Mouse (Mus musculus): ENCODE measurements at regions not wholly inside any gene's neighbourhood (a gene's known extent, or its start where the extent isn't known, plus 50 kb on each side); places are given as distances from the start of the nearest gene placed in this dataset.
"Not testable (repeated sequence)": the region's sequence is repeated elsewhere in the genome, so short reads cannot be mapped to it uniquely, and the experiment has no call there.

DNA sequence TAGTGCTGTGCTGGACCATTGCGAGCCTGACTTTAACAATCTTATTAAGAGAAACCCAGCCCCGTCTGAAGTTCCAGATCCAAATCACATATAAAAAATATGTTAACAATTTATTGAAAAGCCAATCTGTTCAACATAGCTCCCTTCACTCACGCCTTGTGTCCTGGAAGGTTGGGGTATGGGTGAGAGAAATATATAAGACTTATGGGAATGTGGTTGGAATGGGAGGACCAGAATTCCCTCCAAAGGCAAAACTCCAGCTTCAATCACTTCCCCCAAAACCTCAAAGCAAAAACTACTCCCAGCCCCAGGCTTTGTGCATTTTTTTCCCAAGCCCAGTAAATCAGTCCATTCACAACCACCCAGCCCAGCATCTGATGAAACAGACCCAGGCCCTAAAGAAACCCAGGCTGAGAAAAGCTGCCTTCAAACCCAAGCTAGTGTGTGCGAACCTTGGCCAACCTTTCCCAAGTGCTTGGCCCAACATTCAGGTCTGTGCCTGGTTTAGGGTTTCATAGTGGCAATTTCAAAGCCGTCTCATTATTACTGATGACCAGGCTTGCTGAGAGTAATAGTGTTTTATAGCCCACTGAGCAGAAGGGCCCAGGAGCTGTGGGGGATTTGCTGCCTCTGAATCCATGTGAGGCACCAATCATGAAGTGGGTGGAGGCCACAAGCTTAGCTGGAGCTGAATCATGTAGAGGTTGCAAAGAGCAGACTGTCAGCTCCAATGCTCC is 517.0 kb downstream of the Bnc2 start:
- no peak for DNase-seq (ENCODE audit: low spot score in 2 of 2)

DNA sequence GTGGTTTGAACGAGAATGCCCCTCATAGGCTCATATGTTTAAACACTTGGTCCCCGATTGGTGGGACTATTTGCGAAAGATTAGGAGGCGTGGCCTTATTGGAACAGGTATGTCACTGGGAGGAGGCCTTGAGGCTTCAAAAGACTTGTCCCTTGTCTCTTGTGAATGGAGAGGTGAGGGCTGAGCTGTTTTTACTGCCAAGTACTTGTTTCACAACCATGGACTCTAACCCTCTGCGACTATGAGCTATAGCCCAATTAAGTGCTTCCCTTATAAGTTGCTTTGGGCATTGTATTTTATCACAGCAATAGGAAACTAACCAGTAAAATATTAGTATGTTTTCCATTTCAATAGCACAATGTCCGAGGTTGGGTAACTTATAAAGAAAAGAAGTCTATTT is 511.7 kb downstream of the Bnc2 start:
- DNase-seq (ENCODE audit: low spot score in 2 of 2), result no peak

DNA sequence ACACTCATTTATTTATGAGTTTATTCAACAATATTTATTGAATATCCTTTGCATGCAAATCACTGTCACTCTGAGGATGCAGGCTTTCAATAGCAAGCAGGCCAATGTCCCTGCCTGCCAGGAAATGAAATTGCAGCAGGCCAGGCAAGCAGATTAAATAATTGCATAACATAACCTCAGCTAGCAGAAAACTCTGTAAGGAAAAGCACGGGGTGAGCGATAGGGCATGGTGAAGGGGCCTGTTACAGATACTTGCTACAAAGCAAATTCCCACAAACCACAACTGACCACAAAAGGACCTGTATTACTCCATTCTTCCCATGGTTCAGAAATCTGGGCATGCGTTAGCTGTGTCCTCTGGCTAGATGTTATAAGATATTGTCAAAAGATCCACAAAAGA is 509.8 kb downstream of the Bnc2 start:
- DNase-seq (ENCODE audit: low spot score in 2 of 2), result no peak

DNA sequence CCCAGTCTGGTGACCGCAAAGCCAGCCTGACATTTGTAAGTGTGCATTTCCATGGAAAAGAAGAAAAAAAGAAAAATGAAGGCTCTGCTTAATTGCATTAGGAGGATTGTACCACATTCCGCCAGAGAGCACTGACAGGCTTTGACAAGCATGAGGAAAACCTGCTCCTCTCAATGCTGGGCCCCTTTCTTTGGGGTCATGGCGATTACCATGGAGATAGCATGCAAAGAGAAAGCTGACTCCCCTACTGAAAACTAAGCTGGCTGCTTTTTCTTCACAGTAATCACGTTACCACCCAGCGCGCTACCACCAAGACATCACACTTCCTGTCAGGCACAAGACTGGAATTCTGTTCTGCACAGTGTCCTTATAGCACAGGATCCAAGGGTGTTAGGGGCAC is 502.2 kb downstream of the Bnc2 start:
- DNase-seq (ENCODE audit: low spot score in 2 of 2), result no peak

DNA sequence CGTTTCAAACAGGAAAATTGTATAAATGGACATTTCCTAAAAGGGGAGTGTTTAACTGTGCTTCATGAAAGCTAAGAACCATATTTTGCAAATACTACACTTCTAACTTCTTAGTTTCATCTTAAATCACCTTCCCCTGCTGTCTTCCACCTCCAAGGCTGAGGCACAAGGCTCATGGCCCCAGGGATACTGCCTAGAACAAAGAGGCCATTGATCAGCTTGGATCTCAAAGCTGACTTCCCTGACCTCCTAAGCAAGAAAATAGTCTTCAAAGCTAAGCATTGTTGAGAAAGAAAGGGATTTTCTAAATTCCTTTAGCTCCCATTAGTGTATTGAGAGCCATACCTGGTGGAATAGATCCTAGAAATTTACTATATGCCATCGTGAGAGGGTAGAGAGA is 501.6 kb downstream of the Bnc2 start:
- DNase-seq (ENCODE audit: low spot score in 2 of 2), result no peak

DNA sequence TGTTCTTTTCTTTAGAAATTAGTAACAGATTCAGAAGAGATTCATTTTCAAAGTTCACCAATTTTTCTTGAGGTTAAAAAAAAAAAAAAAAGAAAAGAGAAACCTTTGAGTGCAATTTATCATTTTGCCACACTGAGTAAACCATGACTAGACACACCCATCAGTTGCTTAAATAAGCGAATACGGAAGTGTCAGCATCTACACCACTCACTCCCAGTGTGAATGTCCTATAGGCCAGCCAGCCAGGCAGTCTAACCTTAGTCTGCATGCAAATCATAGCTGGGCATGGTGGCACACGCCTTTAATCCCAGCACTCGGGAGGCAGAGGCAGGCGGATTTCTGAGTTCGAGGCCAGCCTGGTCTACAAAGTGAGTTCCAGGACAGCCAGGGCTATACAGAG is 498.6 kb downstream of the Bnc2 start:
- not testable (repeated sequence) for DNase-seq (ENCODE audit: low spot score in 2 of 2)

DNA sequence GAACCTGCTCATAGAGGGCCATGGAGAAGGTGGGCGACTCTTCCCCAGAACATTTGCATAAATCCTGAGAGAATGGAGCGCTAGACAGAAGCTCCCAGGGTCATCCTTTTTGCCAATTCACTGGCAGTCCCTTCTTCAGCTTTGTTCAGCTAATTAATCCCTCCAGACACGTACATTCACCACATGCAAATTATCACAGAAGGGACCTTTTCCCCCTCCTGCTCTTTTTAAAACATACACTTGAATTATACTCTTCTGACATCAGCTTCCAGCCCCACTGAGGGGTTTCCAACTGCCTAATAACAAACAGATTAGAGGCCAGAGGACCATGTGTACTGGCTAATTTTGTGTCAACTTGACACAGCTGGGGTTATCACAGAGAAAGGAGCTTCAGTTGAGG is 497.2 kb downstream of the Bnc2 start:
- DNase-seq (ENCODE audit: low spot score in 2 of 2), result no peak

DNA sequence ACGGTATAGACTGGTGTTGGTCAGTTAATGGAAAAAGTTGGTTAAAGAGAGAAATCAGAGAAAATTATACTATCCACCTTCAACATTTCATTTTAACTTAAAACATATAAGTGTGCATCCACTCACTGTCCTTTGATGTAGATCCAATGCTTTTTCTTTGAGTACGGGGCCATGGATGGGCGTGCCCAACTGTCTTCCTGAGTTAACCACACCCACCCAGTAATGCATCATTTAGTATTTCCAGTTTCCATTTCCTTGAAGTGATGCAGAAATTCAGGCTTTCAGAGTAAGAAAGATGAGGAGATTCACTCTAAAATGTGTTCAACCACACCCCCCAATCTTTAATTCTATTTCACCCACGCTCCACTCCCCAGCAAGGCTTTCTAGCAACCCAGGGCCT is 490.6 kb downstream of the Bnc2 start:
- no peak for DNase-seq (ENCODE audit: low spot score in 2 of 2)

DNA sequence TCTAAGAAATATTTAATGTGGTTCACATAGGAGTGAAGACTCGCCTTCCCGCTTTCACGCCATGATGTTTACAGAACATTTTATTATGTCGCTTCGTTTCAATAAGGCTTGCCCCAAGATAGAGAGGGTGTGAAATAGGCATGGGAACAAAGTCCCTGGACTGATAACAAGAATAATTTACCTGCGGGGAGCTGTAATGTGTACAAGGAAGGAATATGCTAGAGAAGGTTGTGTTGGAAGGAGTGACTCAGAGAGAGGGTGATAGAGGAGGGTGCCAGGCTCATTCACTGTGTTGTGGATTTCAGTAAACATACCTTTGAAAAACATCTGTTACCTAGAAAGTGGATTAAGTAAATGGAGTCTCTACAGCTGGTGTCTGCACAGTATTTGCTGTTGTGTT is 490.2 kb downstream of the Bnc2 start:
- no peak for DNase-seq (ENCODE audit: low spot score in 2 of 2)

DNA sequence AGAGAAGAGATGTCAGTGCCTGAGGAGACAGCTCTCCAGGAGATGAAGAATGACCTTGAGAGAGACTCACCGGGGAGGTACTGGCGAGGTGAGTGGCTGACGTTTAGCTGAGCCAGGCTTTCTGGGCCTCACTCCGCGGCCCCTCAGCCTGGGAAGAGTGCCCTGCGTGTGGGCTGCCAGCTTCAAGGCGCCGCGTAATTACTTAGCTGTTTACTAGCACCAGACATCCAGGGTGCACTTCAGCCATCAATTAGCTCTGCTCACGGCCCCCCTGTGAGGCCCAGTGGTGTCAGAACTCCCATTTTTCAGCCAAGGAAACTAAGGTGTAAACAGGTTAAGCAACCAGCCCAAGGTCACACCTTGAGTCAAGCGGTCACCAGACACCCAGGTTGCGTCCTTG is 485.8 kb downstream of the Bnc2 start:
- DNase-seq (ENCODE audit: low spot score in 2 of 2), result no peak

DNA sequence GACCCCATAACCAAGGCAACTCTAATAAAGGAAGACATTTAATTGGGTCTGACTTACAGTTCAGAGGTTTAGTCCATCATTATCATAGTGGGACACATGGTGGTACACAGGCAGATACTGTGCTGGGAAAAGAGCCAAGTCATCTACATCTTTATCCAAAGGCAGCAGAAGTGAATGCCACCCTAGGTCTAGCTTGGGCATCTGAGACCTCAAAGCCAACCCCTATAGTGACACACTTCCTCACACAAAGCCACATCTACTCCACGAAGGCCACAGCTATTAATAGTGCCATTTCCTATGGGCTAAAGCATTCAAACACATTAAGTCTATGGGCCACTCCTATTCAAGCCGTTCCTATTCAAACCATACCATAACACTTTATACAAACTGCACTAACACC is 483.8 kb downstream of the Bnc2 start:
- DNase-seq (ENCODE audit: low spot score in 2 of 2), result no peak

DNA sequence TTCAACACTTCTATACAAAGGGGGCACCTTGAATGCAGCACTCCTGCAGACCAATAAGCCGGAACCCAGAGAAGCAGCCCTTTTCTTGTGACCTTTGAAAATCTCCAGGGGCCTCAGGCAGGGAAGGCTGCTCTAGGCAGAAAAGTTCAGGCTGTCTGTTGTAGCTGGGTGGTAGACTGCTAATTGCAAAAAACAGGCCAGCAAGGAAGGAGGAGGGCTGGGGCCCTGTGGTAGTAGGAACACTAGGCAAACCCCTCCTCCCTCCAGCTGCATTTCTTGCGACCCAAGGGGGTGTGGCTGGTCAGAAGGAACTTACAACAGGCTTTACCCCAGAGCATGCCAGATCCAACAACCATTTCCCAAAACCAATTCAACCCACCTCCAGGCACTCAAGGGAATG is 482.8 kb downstream of the Bnc2 start:
- no peak for DNase-seq (ENCODE audit: low spot score in 2 of 2)

DNA sequence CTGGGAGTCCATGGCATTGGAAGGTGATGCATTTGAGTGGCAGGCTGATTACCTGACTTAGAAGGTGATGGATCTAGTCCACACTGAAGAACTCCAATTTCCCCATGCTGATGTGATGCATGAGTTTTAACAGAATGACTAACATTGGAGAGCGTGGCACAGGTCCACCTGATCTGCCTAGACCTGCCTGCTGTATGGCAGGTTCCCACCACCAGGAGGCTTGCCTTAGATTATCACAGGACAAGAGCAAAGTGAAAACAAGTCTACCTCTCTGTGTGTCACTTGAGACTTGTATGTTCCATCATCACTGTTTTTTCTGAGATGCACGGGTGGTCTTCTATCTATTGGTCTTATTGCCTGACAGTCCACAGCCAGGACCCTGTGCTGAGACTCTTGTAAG is 478.3 kb downstream of the Bnc2 start:
- DNase-seq (ENCODE audit: low spot score in 2 of 2), result no peak

DNA sequence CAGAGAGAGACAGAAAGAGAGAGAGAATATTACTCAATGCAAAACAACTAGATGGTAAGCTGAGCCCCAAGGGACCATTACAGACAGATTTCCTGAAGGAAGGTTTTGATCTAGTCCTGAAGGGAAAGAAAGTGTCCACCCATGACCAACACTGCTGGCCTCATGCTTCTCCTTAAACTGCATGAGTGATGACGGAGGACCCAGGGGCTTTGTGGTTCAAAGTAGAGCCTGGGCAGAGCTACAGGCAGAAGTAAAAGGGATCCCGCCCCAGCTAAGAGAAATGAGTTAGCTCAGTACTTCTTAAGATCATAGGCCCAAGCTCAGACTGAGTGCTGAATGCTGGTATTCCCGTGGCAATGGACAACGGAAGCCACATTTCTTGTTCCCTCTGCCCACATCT is 476.9 kb downstream of the Bnc2 start:
- no peak for DNase-seq (ENCODE audit: low spot score in 2 of 2)

DNA sequence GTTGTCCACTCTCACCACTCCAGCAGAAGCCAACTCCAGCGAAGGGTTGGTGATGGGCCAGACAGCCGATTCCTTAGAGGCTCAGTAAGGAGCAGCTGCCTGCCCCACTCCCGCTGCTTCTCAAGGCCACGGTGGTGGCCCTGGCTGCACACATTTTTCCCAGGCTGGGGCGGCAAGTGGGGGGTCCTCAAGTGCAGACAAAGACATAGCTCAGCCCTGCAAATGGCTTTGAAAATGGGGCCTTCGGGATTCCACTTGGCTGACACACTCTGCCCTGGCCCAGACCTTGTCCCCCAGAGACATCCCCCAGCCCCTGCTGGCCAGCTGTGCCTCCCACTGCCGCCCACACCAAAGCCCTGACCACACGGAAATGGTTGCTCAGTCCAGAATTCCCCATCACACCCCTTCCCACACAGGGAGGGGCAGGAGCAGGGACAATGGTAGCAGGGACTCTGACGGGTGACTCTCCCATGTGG is 475.9 kb downstream of the Bnc2 start:
- no peak for DNase-seq (ENCODE audit: low spot score in 2 of 2)

DNA sequence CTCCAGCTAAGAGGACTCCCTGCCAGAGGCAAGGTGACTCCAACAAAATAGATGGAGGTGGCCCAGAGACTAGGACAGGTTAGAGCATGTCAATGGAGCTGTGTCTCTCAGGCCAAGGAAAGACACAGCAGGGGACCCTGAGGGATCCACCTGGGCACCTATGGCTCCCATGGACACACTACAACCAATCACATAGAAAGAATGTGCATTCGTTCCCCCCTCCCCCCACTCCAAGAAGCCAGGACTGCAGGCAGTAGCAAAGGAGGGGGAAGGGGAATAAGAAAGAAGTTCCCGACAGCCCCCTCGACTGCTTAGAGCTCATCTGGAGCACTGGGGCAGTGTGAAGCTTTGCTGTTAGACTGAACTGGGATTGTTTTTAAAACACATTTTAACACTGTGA is 474.1 kb downstream of the Bnc2 start:
- DNase-seq (ENCODE audit: low spot score in 2 of 2), result no peak

DNA sequence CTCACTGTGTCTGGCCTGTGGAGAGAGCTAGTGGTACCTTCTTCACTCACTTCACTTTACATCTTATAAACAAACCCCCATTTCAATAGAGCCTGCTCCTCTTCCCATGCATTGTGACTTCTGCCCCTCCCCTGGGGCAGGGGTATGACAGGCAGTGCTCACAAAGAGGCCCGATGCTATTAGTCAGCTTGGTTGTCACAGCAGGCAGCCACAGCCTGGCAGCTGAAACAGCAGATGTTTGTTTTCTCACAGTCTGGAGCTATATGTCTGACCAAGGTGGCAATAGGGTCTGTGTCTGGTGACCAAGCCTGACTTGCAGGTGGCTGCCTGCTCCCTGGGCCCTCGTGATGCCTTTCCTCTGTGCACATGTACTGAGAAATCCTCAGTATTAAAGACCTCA is 472.8 kb downstream of the Bnc2 start:
- DNase-seq (ENCODE audit: low spot score in 2 of 2), result no peak

DNA sequence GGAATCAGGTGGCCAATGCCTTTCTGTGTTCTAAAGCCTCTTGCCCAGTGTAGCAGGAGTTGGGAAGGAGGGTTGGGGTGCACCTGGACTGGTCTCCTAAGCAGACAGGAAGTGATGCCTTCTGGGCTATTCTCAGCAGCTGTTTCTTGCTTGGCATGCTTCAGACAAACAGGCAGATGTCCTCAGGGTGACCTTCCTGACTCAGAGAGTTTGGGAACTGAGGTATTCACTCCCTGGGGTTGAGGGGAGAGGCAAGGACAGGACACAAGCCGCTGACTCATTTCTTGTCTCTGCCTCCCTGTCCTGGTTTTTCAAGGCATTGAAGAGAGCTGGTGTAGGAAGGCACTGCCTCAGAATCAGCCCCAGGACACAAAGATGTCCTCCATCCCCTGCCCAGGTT is 471.4 kb downstream of the Bnc2 start:
- DNase-seq (ENCODE audit: low spot score in 2 of 2), result no peak

DNA sequence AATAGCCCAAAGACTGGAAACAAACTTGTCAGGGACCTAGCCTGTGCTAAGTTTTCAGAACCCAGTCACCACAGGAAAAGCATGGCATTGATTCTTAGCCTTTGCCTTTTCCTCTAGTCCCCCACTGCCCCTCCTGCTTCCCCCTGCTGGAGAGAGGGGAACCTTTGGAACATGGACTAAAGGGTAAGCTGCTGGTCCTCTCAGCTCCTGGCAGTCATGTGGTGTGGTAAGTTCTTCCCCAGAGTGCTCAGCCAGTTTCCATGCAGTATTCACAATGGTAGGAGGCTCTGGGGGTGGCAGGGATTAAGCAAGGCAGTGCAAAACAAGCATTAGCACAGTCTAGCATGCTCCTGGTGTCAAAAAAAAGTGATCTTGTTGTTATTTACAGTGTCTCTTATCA is 470.3 kb downstream of the Bnc2 start:
- DNase-seq (ENCODE audit: low spot score in 2 of 2), result no peak

DNA sequence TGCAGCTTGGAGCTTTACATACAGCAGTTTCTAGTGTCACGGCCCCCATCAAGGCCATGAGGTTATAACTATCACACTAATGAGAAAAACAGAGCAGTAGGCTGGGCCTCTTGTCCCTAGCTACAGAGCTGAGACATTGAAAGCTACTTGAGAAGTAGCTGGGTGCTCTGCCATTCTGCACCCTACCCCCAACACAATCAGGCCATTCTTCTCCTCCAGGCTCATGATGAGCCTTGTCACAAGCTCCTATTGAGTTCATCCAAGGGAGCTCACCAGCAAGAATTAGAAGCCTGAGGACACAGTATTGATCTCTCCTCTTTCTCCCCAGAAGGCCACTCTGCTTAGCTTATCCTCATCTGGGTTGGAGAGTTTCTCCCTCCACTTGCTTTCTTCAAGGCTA is 466.9 kb downstream of the Bnc2 start:
- DNase-seq (ENCODE audit: low spot score in 2 of 2), result no peak

DNA sequence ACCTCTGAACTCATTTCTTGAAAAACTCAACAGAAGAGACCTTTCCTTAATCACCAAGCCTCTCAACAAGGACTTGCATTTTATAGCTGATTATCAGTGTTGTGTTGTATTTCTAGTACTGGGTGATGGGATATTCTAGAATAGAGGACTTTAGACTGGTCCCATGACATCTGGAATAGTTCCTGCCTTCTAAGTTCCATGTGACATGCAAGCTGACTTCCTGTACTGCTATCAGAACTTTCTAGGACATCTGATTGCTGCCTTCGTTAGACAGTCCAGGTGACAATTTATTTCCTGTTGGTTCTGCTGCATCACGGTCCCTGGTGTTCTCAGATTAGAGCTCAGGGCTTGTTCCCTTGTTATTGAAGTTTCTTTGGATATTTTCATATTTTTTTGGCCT is 465.5 kb downstream of the Bnc2 start:
- DNase-seq (ENCODE audit: low spot score in 2 of 2), result no peak

DNA sequence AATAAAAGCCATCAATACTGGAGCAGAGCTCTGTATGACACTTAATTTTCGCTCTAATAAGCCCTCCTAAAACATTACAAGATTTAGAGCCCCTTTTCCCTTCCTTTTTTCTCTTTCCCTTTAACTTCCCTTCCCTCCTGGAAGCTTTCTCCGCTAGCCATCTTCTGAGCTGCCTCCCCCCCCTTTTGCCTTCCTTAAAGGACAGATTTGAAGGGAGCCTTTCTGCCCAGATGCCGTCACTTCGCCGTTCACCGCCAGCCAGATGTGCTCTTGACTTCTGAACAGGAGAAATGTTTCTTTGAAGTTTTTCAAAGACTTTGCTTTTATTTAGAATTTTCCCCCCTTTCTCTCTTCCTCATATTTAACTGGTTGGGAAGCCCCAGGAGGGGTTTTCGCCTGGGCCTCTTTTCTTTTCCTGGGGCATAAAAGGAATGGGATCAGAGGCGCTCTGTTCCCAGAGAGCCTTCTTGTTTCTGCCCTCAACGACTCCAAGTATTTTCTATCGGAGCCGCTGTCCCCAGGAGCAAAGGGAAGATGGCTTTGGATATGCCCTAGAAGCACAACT is 463.7 kb downstream of the Bnc2 start:
- no peak for DNase-seq (ENCODE audit: low spot score in 2 of 2)

DNA sequence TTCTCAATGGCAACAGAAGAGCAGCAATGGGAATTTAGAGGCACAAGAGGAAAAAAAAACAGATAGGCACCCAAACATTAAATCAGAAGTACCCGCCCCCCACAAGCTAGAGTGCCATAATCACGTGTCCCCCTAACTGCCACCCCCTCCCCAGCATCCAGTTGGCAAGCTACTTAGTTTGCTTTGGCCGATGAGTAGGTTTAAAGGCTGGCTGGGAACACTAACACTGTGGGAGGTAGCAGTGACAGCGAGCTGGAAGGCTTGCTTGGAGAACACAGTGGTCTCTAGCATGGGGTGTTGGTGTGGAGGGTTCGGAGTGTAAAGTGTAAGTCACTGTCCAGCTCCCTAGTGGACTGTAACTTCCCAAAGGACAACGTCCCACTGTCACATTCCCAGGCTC is 463.1 kb downstream of the Bnc2 start:
- no peak for DNase-seq (ENCODE audit: low spot score in 2 of 2)

DNA sequence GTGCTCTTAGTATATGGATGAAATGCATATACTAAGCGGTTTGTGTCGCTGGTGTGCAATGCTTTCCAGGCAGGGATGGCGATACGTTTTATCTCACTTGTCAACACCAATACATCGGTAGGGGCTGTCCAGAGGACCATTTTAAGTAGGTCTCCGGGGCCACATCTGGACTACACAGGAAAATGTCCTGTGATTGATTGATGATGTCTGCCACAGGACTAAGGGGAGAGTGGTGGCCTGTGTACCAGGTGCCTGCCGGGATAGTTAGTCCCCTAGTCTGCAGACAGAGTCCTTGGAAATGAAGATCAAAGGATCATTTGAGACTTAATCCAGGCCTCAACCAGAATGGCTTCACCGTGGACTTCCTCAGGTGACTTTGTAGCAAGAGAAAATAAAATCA is 460.6 kb downstream of the Bnc2 start:
- DNase-seq (ENCODE audit: low spot score in 2 of 2), result no peak

Measured in spleen, postnatal 14 days (tissue).